8 mouse cellular contexts compared by ENCODE assay signal in the genomic region with DNA sequence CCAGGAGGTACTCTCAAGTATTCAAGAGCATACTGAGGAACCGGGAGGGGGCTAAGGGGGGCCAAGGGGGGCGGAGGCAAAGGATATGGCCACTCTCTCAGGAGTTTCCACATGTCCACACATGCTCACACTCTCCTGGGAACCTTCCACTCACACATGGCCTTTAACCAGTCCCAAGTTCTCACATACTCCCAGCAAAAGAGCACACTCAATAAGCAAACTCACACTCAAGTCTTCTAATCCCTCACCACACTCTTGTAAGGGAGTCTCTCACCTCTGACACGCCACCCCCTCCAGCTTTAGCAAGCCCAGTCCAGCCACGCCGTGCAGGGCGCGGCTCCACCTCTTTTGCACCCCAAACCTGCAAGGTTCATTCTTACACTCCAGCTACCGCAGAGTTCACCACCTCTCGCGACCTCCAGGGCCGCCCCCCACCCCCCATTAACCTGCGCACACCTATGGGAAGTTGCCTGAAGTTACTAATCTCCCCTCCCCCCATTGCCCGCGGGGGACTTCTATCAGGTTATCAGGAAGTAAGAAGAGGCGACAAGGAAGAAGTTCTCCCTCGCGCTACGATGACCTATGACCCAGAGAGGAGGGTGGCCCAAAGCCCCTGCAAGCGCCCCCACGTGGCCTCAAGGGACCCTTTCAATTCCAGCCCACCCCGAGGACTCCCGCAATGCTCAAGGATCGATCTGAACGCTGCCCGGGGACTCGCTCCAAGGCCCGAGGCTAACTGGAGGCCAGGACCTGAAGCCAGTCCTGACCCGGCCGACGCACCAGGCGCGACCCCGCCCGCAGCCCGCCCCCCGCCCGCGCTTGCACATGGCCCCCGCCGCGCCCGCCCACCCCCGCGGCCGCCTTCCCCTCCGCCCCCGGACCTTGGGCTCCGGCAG. TPM values are rescaled to one million over a fixed set of nuclear protein-coding genes. Genes with fewer than 3 reads are reported as not detected.
DNase-seq lines count a peak whose midpoint lies in the region; ATAC-seq and TF ChIP-seq lines count a peak whose summit lies in the region.

No protein-coding gene starts in this region.

- H3K9me3 ChIP-seq in hindbrain, embryonic 11.5 days (ENCODE audit: control insufficient read depth, low read length): no peaks in the 10 kb centered on the region
- H3K9me3 ChIP-seq in liver, embryonic 11.5 days (ENCODE audit: control insufficient read depth, low read length): no peaks in the 10 kb centered on the region

- H3K27ac ChIP-seq in embryonic fibroblast, embryonic 13.5 days (ENCODE audit: insufficient read depth, low read length): peak overlapping the region; percentile 37
- peak overlapping the region; percentile 92 for H3K27ac ChIP-seq in hindbrain, embryonic 11.5 days (ENCODE audit: low read depth, low read length)
- peak overlapping the region; percentile 82 for H3K27ac ChIP-seq in liver, embryonic 11.5 days (ENCODE audit: low read depth, low read length)

- TF ChIP-seq CTCF in embryonic fibroblast, embryonic 13.5 days (IDR thresholded peaks at IDR 0.05; ENCODE audit: borderline replicate concordance, insufficient read depth, low read length): no peak

- DNase-seq in kidney, adult 11 months: peak; percentile 74
- DNase-seq in kidney, adult 18-20 months: no peak
- DNase-seq in NIH3T3 (ENCODE audit: low read depth): peak; percentile 41
- DNase-seq in hindbrain, embryonic 11.5 days (ENCODE audit: low spot score): peak; percentile 66
- DNase-seq in liver, embryonic 11.5 days (ENCODE audit: low spot score): peak; percentile 82
- peak; percentile 66 for DNase-seq in naive thymus-derived CD4-positive, alpha-beta T cell, adult 2 months (ENCODE audit: low read depth)
- DNase-seq in thymus, postnatal 36 days: peak; percentile 66 to 78

- ATAC-seq in hindbrain, embryonic 11.5 days (ENCODE audit: low FRiP score): no peak
- ATAC-seq in liver, embryonic 11.5 days (replicated peaks; ENCODE audit: low FRiP score): no peak; the same call in 1 of the 2 replicates

- H3K36me3 ChIP-seq in hindbrain, embryonic 11.5 days (ENCODE audit: control insufficient read depth, insufficient read depth, low read length): no peaks in the 10 kb centered on the region
- H3K36me3 ChIP-seq in liver, embryonic 11.5 days (ENCODE audit: control insufficient read depth, insufficient read depth, low read length): peaks cover 5% of the 10 kb centered on the region; the same call in 1 of the 2 replicates

- TF ChIP-seq POLR2A in embryonic fibroblast, embryonic 13.5 days (IDR thresholded peaks at IDR 0.05; ENCODE audit: low read depth, low read length): peak; percentile 55

- H3K4me3 ChIP-seq in embryonic fibroblast, embryonic 13.5 days (ENCODE audit: insufficient read depth, low read length): peak overlapping the region; percentile 84
- H3K4me3 ChIP-seq in hindbrain, embryonic 11.5 days (ENCODE audit: low read depth, low read length): peak overlapping the region; percentile 71
- H3K4me3 ChIP-seq in liver, embryonic 11.5 days (ENCODE audit: low read depth, low read length): peak overlapping the region; percentile 68

- peaks cover 11% of the 10 kb centered on the region; the same call in 1 of the 2 replicates for H3K4me1 ChIP-seq in embryonic fibroblast, embryonic 13.5 days (ENCODE audit: control insufficient read depth, insufficient read depth, low read length)
- H3K4me1 ChIP-seq in hindbrain, embryonic 11.5 days (replicated peaks; ENCODE audit: control insufficient read depth, insufficient read depth, low read length): peaks cover 12% of the 10 kb centered on the region; the same call in 1 of the 2 replicates
- peaks cover 39% of the 10 kb centered on the region for H3K4me1 ChIP-seq in liver, embryonic 11.5 days (replicated peaks; ENCODE audit: control insufficient read depth, insufficient read depth, low read length)

- peaks cover 32% of the 10 kb centered on the region for H3K27me3 ChIP-seq in hindbrain, embryonic 11.5 days (ENCODE audit: control insufficient read depth, insufficient read depth, low read length)
- peaks cover 28% of the 10 kb centered on the region for H3K27me3 ChIP-seq in liver, embryonic 11.5 days (replicated peaks; ENCODE audit: control insufficient read depth, insufficient read depth, low read length)

- 2% methylated on average over 41 of the region's 48 CpGs for WGBS in hindbrain, embryonic 11.5 days
- 1% methylated on average over 33 of the region's 48 CpGs for WGBS in liver, embryonic 11.5 days

- H3K9ac ChIP-seq in hindbrain, embryonic 11.5 days (ENCODE audit: low read depth, low read length): peak overlapping the region; percentile 88
- peak overlapping the region; percentile 74 for H3K9ac ChIP-seq in liver, embryonic 11.5 days (ENCODE audit: low read depth, low read length)

- H3K4me2 ChIP-seq in hindbrain, embryonic 11.5 days (replicated peaks; ENCODE audit: low read depth, low read length): peak overlapping the region; percentile 93
- H3K4me2 ChIP-seq in liver, embryonic 11.5 days: peak overlapping the region; percentile 97

RNA-seq across cellular contexts. Expression of gene Esrra, which starts 0.6 kb away (rescaled TPM):
- polyA plus RNA-seq in embryonic fibroblast, embryonic 13.5 days (2011; ENCODE audit: insufficient read length, low read depth, missing spikeins): 18.6 and 19.7 TPM in 2 replicates
- polyA plus RNA-seq in hindbrain, embryonic 11.5 days (2014; fragmentation: Nextera tagmentation; extraction: Ambion mirVana): 4.1 and 5.0 TPM in 2 replicates
- 4.1 and 5.9 TPM in 2 replicates for polyA plus RNA-seq in liver, embryonic 11.5 days (2014; fragmentation: Nextera tagmentation; extraction: Ambion mirVana)

RNA-seq across cellular contexts. Expression of gene Catsperz, which starts 4.2 kb away (rescaled TPM):
- polyA plus RNA-seq in embryonic fibroblast, embryonic 13.5 days (2011; ENCODE audit: insufficient read length, low read depth, missing spikeins): 0.57 TPM in 1 of 2 replicates, not detected in the other
- polyA plus RNA-seq in hindbrain, embryonic 11.5 days (2014; fragmentation: Nextera tagmentation; extraction: Ambion mirVana): 0.54 TPM in 1 of 2 replicates, not detected in the other
- 0.49 and 0.91 TPM in 2 replicates for polyA plus RNA-seq in liver, embryonic 11.5 days (2014; fragmentation: Nextera tagmentation; extraction: Ambion mirVana)

RNA-seq across cellular contexts. Expression of gene Prdx5, which starts 11.1 kb away (rescaled TPM):
- polyA plus RNA-seq in embryonic fibroblast, embryonic 13.5 days (2011; ENCODE audit: insufficient read length, low read depth, missing spikeins): 161 and 235 TPM in 2 replicates
- polyA plus RNA-seq in hindbrain, embryonic 11.5 days (2014; fragmentation: Nextera tagmentation; extraction: Ambion mirVana): 126 and 138 TPM in 2 replicates
- polyA plus RNA-seq in liver, embryonic 11.5 days (2014; fragmentation: Nextera tagmentation; extraction: Ambion mirVana): 106 and 117 TPM in 2 replicates

RNA-seq across cellular contexts. Expression of gene Trmt112, which starts 11.5 kb away (rescaled TPM):
- 61.4 and 74.9 TPM in 2 replicates for polyA plus RNA-seq in embryonic fibroblast, embryonic 13.5 days (2011; ENCODE audit: insufficient read length, low read depth, missing spikeins)
- 142 and 147 TPM in 2 replicates for polyA plus RNA-seq in hindbrain, embryonic 11.5 days (2014; fragmentation: Nextera tagmentation; extraction: Ambion mirVana)
- polyA plus RNA-seq in liver, embryonic 11.5 days (2014; fragmentation: Nextera tagmentation; extraction: Ambion mirVana): 167 and 169 TPM in 2 replicates

RNA-seq across cellular contexts. Expression of gene Kcnk4, which starts 13.3 kb away (rescaled TPM):
- polyA plus RNA-seq in embryonic fibroblast, embryonic 13.5 days (2011; ENCODE audit: insufficient read length, low read depth, missing spikeins): not detected in 2 replicates
- 0.18 and 0.49 TPM in 2 replicates for polyA plus RNA-seq in hindbrain, embryonic 11.5 days (2014; fragmentation: Nextera tagmentation; extraction: Ambion mirVana)
- 0.18 and 0.38 TPM in 2 replicates for polyA plus RNA-seq in liver, embryonic 11.5 days (2014; fragmentation: Nextera tagmentation; extraction: Ambion mirVana)

Comparison
In these comparisons a context has a peak if more than half of its experiments do, and no peak if none do; other contexts are left out.
1. H3K27ac ChIP-seq: peak in every context shown above with its lines; median percentile 92 in hindbrain, embryonic 11.5 days; 82 in liver, embryonic 11.5 days; 37 in embryonic fibroblast, embryonic 13.5 days.